Mouse (Mus musculus) cerebellum, adult 9-10 months (tissue): ENCODE data around the gene Myh2.

Experiments
- DNase-seq: peaks from one replicate; pipeline ENCODE4 v3.0.0; 2022

Myh2 gene

GRCm38 (mm10) chr11:67153843-67154242 is 17.0 kb upstream of the Myh2 start:
- DNase-seq, result no peak

- DNase-seq, result no peak
These were observed 15.2 kb upstream of the Myh2 start for GRCm38 (mm10) chr11:67155650-67156049.

- no peak for DNase-seq
These were observed 10.7 kb upstream of the Myh2 start for GRCm38 (mm10) chr11:67160131-67160530.

- DNase-seq, result no peak
These were observed 7.1 kb upstream of the Myh2 start for GRCm38 (mm10) chr11:67163701-67164100.

- no peak for DNase-seq
These were observed 6.0 kb upstream of the Myh2 start for GRCm38 (mm10) chr11:67164851-67165250.

- no peak for DNase-seq
These were observed 1.5 kb upstream of the Myh2 start for GRCm38 (mm10) chr11:67169301-67169700.

- no peak for DNase-seq
These were observed 1.6 kb downstream of the Myh2 start for GRCm38 (mm10) chr11:67172439-67172838.

GRCm38 (mm10) chr11:67176376-67176775 is 5.5 kb downstream of the Myh2 start:
- no peak for DNase-seq

GRCm38 (mm10) chr11:67190316-67190715 is 19.5 kb downstream of the Myh2 start:
- no peak for DNase-seq

GRCm38 (mm10) chr11:67190814-67191213 is 20.0 kb downstream of the Myh2 start:
- DNase-seq, result no peak

GRCm38 (mm10) chr11:67191496-67191895 is 20.7 kb downstream of the Myh2 start:
- no peak for DNase-seq

- DNase-seq, result no peak
These were observed 28.5 kb downstream of the Myh2 start for GRCm38 (mm10) chr11:67199321-67199720.

- DNase-seq, result no peak
These were observed 28.9 kb downstream of the Myh2 start, which contains the start of gene Myh1 for GRCm38 (mm10) chr11:67199752-67200151. Gene Myh1 (plus strand): TSS chr11:67200052.

- no peak for DNase-seq
These were observed 33.9 kb downstream of the Myh2 start for GRCm38 (mm10) chr11:67204766-67205165.

GRCm38 (mm10) chr11:67221803-67222202 is 51.0 kb downstream of the Myh2 start:
- DNase-seq, result no peak

GRCm38 (mm10) chr11:67224466-67224865 is 53.6 kb downstream of the Myh2 start:
- no peak for DNase-seq

GRCm38 (mm10) chr11:67228731-67229130 is 57.9 kb downstream of the Myh2 start:
- DNase-seq, result no peak

GRCm38 (mm10) chr11:67229166-67229565 is 58.3 kb downstream of the Myh2 start:
- no peak for DNase-seq

- DNase-seq, result no peak
These were observed 59.1 kb downstream of the Myh2 start for GRCm38 (mm10) chr11:67229946-67230345.

- DNase-seq, result peak; percentile 2
These were observed 65.0 kb downstream of the Myh2 start for GRCm38 (mm10) chr11:67235639-67236358.

- no peak for DNase-seq
These were observed 66.0 kb downstream of the Myh2 start for GRCm38 (mm10) chr11:67236799-67237198.

GRCm38 (mm10) chr11:67237481-67238079 is 66.8 kb downstream of the Myh2 start, which contains the start of gene Myh4:
Gene Myh4 (plus strand): TSS chr11:67238029.
- DNase-seq, result no peak

GRCm38 (mm10) chr11:67241051-67241450 is 70.2 kb downstream of the Myh2 start:
- DNase-seq, result no peak
